Mouse (Mus musculus): Measurements from ENCODE around the gene Celsr1. TPM values are rescaled to one million over a fixed set of nuclear protein-coding genes. Genes with fewer than 3 reads are reported as not detected.
A peak's percentile ranks its signal among the peaks of the same experiment; 100 is the strongest.

Gene Celsr1
- polyA plus RNA-seq, 1 experiment from 2014 or later = 2.2 TPM

DNA sequence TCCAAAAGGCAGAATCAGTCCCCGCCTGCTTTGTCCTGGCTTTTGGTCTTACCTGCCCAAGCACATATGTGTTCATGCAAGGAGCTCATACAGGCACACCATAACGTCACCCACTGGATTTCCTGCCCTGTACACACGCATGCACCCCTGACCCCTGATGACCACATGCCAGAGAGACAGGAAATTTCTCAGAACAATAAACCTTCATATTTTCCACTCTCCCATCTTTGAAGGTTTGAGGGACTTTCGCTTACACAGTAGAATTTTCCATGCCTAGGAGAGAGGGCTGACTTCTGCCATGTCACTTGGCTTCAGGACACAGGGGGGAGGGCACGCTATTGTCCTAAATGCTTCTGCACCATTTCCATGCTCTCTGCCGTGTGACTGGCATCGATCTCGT is 13.6 kb downstream of the Celsr1 start:
- no peak overlapping the region for H3K4me3 ChIP-seq (ENCODE audit: low read depth, low read length)
- WGBS = 78% methylated on average over 8 of the region's 8 CpGs
- H3K9ac ChIP-seq (ENCODE audit: low read length) = no peak overlapping the region
- no peaks in the 10 kb centered on the region for H3K27me3 ChIP-seq (replicated peaks; ENCODE audit: control insufficient read depth, insufficient read depth, low read length)
- ATAC-seq (replicated peaks; ENCODE audit: low FRiP score, low TSS enrichment, low read depth) (no peak), DNase-seq (ENCODE audit: low spot score) (no peak)
- H3K36me3 ChIP-seq (ENCODE audit: control insufficient read depth, insufficient read depth, low read length) = no peaks in the 10 kb centered on the region
- H3K4me2 ChIP-seq (ENCODE audit: low read length) = no peak overlapping the region
- H3K4me1 ChIP-seq (replicated peaks; ENCODE audit: control insufficient read depth, insufficient read depth, low read length) = 0 out of 2 replicates have a peak, but pooled peaks cover 5% of the 10 kb centered on the region
- no peak overlapping the region for H3K27ac ChIP-seq (ENCODE audit: low read depth)
- H3K9me3 ChIP-seq (ENCODE audit: control insufficient read depth, low read length) = 0 out of 2 replicates have a peak, but pooled peaks cover 2% of the 10 kb centered on the region

DNA sequence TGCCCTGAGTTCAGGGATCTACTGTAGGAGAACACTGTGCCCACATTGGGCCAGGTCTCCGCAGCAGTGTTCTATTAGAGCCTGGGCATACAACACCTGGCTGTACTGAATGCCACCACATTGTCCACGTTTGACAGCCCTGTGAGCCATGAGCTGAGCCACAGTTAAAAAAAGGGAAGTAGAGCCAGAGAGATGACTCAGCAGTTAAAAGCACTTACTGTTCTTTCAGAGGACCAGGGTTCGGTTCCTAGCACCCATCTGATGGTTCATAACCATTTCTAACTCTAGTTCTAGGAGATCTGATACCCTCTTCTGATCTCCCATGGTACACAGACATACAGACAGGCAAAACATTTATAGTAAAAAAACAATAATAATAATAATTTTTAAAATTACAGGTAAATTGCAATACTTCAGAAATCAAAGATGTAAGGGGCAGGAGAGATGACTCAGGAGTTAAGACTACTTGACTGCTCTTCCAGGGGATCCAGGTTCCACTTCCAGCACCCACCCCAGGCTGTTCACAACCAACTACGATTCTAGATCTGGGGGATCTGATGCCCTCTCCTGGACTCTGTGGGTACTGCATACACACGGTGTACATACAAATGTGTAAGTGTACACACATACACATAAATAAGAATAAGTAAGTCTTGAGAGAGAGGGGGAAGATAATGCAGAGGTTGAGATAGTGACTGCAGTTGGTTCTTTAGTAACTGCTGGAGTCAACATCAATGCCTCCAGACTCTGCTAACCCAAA is 14.6 kb downstream of the Celsr1 start:
- no peak overlapping the region for H3K4me2 ChIP-seq (ENCODE audit: low read length)
- no peaks in the 10 kb centered on the region for H3K36me3 ChIP-seq (ENCODE audit: control insufficient read depth, insufficient read depth, low read length)
- DNase-seq (ENCODE audit: low spot score) (no peak), ATAC-seq (replicated peaks; ENCODE audit: low FRiP score, low TSS enrichment, low read depth) (no peak)
- H3K27ac ChIP-seq (ENCODE audit: low read depth) = no peak overlapping the region
- H3K9me3 ChIP-seq (ENCODE audit: control insufficient read depth, low read length) = 0 out of 2 replicates have a peak, but pooled peaks cover 2% of the 10 kb centered on the region
- no peak overlapping the region for H3K4me3 ChIP-seq (ENCODE audit: low read depth, low read length)
- H3K9ac ChIP-seq (ENCODE audit: low read length) = no peak overlapping the region
- 0 out of 2 replicates have a peak, but pooled peaks cover 5% of the 10 kb centered on the region for H3K4me1 ChIP-seq (replicated peaks; ENCODE audit: control insufficient read depth, insufficient read depth, low read length)
- H3K27me3 ChIP-seq (replicated peaks; ENCODE audit: control insufficient read depth, insufficient read depth, low read length) = no peaks in the 10 kb centered on the region
- WGBS = 95% methylated on average over 5 of the region's 5 CpGs

DNA sequence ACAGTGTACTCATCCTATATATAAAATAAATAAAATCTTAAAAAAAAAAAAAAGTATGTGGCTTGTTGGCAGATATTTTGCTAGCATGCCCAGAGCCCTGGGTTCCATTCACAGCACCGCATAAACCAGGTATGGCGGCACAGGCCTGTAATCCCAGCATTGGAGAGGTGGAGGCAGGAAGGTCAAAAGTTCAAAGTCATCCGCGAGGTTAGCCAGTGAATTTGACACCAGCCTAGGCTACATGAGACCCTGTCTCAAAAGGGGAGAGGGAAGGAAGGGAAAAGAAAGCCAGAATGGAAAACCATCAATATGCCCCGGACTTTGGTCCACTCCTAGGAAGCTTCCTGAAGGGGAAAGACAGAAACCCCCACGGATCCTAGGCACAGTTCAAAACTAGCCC is 16.2 kb downstream of the Celsr1 start:
- Histone ChIP-seq H3K4me2 (ENCODE audit: low read length) (no peak overlapping the region), H3K9ac (ENCODE audit: low read length) (no peak overlapping the region), H3K27ac (ENCODE audit: low read depth) (no peak overlapping the region), H3K27me3 (replicated peaks; ENCODE audit: control insufficient read depth, insufficient read depth, low read length) (no peaks in the 10 kb centered on the region), H3K36me3 (ENCODE audit: control insufficient read depth, insufficient read depth, low read length) (no peaks in the 10 kb centered on the region), H3K9me3 (ENCODE audit: control insufficient read depth, low read length) (0 out of 2 replicates have a peak, but pooled peaks cover 2% of the 10 kb centered on the region), H3K4me1 (replicated peaks; ENCODE audit: control insufficient read depth, insufficient read depth, low read length) (peaks cover 5% of the 10 kb centered on the region; the same call in 1 of the 2 replicates), H3K4me3 (ENCODE audit: low read depth, low read length) (no peak overlapping the region)
- DNase-seq (ENCODE audit: low spot score) = no peak
- WGBS = 91% methylated on average over 6 of the region's 6 CpGs
- ATAC-seq (replicated peaks; ENCODE audit: low FRiP score, low TSS enrichment, low read depth) = no peak

DNA sequence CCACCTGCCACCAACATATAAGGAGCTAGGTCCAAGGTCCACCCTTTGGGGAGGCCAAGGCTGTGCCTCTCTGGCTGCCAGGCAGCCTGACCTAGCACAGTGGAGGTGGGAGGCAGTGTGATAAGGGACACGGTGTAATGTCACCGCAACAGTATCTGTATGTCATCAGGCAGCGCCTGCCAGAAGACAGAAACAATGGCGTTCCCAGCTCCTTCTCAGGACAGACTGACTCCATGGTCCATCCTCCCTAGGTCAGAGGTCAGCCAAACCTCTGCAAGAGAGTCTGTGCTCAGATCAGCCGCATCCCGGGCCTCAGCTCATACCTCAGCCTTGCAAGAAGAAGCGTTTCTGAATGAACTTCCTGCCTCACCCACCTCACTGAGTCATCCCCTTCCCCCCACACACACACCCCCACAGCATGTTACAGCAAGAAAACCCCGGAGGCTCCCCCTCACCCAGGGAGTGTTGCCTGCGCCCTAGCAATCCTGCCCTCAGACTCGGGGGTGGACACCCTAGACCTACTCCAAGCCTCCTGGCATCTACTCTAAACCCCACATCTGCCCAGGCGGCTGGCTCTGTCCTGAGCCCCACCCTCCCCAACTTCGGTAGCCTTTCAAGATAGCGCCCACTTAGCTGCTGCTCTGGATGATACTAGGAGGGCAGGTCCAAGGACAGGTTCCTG is 17.6 kb downstream of the Celsr1 start:
- Histone ChIP-seq H3K9ac (ENCODE audit: low read length) (no peak overlapping the region), H3K27ac (ENCODE audit: low read depth) (no peak overlapping the region), H3K27me3 (replicated peaks; ENCODE audit: control insufficient read depth, insufficient read depth, low read length) (no peaks in the 10 kb centered on the region), H3K4me2 (ENCODE audit: low read length) (no peak overlapping the region), H3K9me3 (ENCODE audit: control insufficient read depth, low read length) (0 out of 2 replicates have a peak, but pooled peaks cover 2% of the 10 kb centered on the region), H3K4me1 (replicated peaks; ENCODE audit: control insufficient read depth, insufficient read depth, low read length) (peaks cover 3% of the 10 kb centered on the region; the same call in 1 of the 2 replicates), H3K36me3 (ENCODE audit: control insufficient read depth, insufficient read depth, low read length) (no peaks in the 10 kb centered on the region), H3K4me3 (ENCODE audit: low read depth, low read length) (no peak overlapping the region)
- DNase-seq (ENCODE audit: low spot score) (no peak), ATAC-seq (replicated peaks; ENCODE audit: low FRiP score, low TSS enrichment, low read depth) (0 out of 2 replicates have a peak, but pooled peaks have one; percentile 55)
- 48% methylated on average over 13 of the region's 13 CpGs for WGBS

DNA sequence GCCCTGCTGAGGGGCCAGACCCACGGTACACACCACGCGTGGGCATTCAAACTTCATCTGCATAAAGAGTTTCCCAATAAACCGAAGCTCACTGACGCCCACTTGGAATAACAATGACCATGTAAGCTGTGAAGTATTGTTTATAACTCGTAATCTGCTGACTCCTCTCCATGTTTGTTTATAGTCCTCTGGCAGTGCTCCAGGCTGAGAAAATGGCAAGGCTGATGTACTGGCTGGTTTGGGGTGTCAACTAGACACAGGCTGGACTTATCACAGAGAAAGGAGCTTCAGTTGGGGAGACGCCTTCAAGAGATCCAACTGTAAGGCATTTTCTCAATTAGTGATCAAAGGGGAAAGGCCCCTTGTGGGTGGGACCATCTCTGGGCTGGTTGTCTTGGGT is 18.6 kb downstream of the Celsr1 start:
- no peaks in the 10 kb centered on the region for H3K36me3 ChIP-seq (ENCODE audit: control insufficient read depth, insufficient read depth, low read length)
- H3K9me3 ChIP-seq (ENCODE audit: control insufficient read depth, low read length) = 0 out of 2 replicates have a peak, but pooled peaks cover 2% of the 10 kb centered on the region
- no peak for ATAC-seq (replicated peaks; ENCODE audit: low FRiP score, low TSS enrichment, low read depth)
- WGBS = 65% methylated on average over 7 of the region's 7 CpGs
- no peaks in the 10 kb centered on the region for H3K27me3 ChIP-seq (replicated peaks; ENCODE audit: control insufficient read depth, insufficient read depth, low read length)
- H3K4me3 ChIP-seq (ENCODE audit: low read depth, low read length) = no peak overlapping the region
- no peak overlapping the region for H3K9ac ChIP-seq (ENCODE audit: low read length)
- H3K4me2 ChIP-seq (ENCODE audit: low read length) = no peak overlapping the region
- no peak overlapping the region for H3K27ac ChIP-seq (ENCODE audit: low read depth)
- DNase-seq (ENCODE audit: low spot score) = no peak
- H3K4me1 ChIP-seq (replicated peaks; ENCODE audit: control insufficient read depth, insufficient read depth, low read length) = peaks cover 3% of the 10 kb centered on the region; the same call in 1 of the 2 replicates

DNA sequence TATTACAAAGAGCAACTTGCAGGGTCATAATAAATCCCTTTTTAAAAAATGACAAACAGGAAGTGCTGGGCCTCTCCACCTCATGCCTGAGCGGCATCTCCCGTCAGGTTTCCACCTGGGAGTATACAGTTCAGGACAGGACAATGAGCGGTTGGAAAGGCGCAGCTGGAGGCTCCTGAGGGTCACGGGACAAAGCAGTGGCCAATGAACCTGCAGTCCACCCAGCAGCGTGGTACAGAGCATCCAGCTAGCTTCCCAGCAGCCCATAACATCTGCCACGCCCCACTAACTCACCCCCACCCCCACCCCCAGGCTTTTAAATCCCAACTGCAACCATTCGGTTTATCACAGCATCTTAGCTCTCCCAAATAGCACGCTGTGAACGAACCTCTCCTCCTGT is 19.9 kb downstream of the Celsr1 start:
- Histone ChIP-seq H3K4me3 (ENCODE audit: low read depth, low read length) (no peak overlapping the region), H3K4me1 (replicated peaks; ENCODE audit: control insufficient read depth, insufficient read depth, low read length) (peaks cover 3% of the 10 kb centered on the region; the same call in 1 of the 2 replicates), H3K27me3 (replicated peaks; ENCODE audit: control insufficient read depth, insufficient read depth, low read length) (no peaks in the 10 kb centered on the region), H3K9ac (ENCODE audit: low read length) (no peak overlapping the region), H3K27ac (ENCODE audit: low read depth) (no peak overlapping the region), H3K36me3 (ENCODE audit: control insufficient read depth, insufficient read depth, low read length) (no peaks in the 10 kb centered on the region), H3K4me2 (ENCODE audit: low read length) (no peak overlapping the region), H3K9me3 (ENCODE audit: control insufficient read depth, low read length) (no peaks in the 10 kb centered on the region)
- ATAC-seq (replicated peaks; ENCODE audit: low FRiP score, low TSS enrichment, low read depth) = no peak
- DNase-seq (ENCODE audit: low spot score) = no peak
- 58% methylated on average over 10 of the region's 10 CpGs for WGBS

DNA sequence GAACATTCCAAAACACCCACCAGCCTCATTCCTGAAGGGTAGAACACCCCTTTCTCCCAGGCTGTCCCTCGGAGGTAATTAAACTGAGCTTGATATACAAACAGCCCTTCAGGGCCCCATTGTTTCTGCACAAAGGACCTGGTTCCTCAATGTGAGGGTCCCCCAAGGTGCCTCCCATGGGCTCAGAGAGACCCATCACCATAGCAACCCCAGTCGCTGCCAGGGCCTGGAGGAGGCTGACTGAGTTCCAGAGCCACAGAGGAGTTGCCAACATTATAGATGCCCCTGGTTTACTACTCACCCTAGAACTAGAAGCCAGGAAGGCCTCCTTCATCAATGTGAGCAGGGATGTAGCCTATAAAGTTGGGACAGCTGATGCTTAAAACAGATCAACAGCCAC is 20.4 kb downstream of the Celsr1 start:
- Histone ChIP-seq H3K27ac (ENCODE audit: low read depth) (no peak overlapping the region), H3K36me3 (ENCODE audit: control insufficient read depth, insufficient read depth, low read length) (no peaks in the 10 kb centered on the region), H3K27me3 (replicated peaks; ENCODE audit: control insufficient read depth, insufficient read depth, low read length) (no peaks in the 10 kb centered on the region), H3K9ac (ENCODE audit: low read length) (no peak overlapping the region), H3K4me3 (ENCODE audit: low read depth, low read length) (no peak overlapping the region), H3K4me1 (replicated peaks; ENCODE audit: control insufficient read depth, insufficient read depth, low read length) (peaks cover 3% of the 10 kb centered on the region; the same call in 1 of the 2 replicates), H3K4me2 (ENCODE audit: low read length) (no peak overlapping the region), H3K9me3 (ENCODE audit: control insufficient read depth, low read length) (no peaks in the 10 kb centered on the region)
- no peak for ATAC-seq (replicated peaks; ENCODE audit: low FRiP score, low TSS enrichment, low read depth)
- DNase-seq (ENCODE audit: low spot score) = no peak
- 54% methylated on average over 2 of the region's 2 CpGs for WGBS

DNA sequence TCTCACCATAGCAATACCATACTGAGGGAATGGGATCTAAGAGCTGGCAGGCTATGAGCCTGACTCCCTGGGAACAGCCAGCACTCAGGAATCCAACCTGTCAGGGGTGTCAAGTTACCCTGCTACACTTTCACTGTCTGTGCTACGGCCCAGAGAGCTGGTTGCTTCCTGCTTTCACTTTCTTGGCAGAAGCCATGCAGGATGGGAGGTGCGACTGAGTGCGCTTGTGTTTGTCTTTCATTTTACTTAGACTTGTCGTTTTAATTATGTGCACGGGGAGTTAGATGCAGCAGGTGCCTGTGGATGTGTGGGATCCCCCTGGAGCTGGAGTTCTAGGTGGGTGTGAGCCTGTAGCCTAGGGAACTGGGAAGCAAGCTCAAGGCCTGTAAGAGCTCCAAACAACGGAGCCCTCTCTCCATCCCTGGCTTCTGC is 25.9 kb downstream of the Celsr1 start:
- H3K27me3 ChIP-seq (replicated peaks; ENCODE audit: control insufficient read depth, insufficient read depth, low read length) = no peaks in the 10 kb centered on the region
- no peaks in the 10 kb centered on the region for H3K9me3 ChIP-seq (ENCODE audit: control insufficient read depth, low read length)
- no peak overlapping the region for H3K4me3 ChIP-seq (ENCODE audit: low read depth, low read length)
- H3K36me3 ChIP-seq (ENCODE audit: control insufficient read depth, insufficient read depth, low read length) = no peaks in the 10 kb centered on the region
- DNase-seq (ENCODE audit: low spot score) = peak; percentile 65
- peaks cover 5% of the 10 kb centered on the region; the same call in 1 of the 2 replicates for H3K4me1 ChIP-seq (replicated peaks; ENCODE audit: control insufficient read depth, insufficient read depth, low read length)
- H3K27ac ChIP-seq (ENCODE audit: low read depth) = no peak overlapping the region
- 14% methylated on average over 6 of the region's 6 CpGs for WGBS
- no peak overlapping the region for H3K4me2 ChIP-seq (ENCODE audit: low read length)
- no peak for ATAC-seq (replicated peaks; ENCODE audit: low FRiP score, low TSS enrichment, low read depth)
- no peak overlapping the region for H3K9ac ChIP-seq (ENCODE audit: low read length)
